Mouse (Mus musculus) skeletal muscle tissue, adult 2 months (tissue): Measurements from ENCODE around the gene Mrpl38.

Experiments
- DNase-seq: peaks from one replicate; pipeline ENCODE4 v3.0.0-alpha.2; 2012; ENCODE audit warnings: low read depth, low spot score

Mrpl38 gene

GRCm38 (mm10) chr11:116111067-116111466 is 27.6 kb downstream of the Mrpl38 start:
- no peak for DNase-seq

- DNase-seq: no peak
Observed at GRCm38 (mm10) chr11:116110540-116110939, 28.1 kb downstream of the Mrpl38 start.

GRCm38 (mm10) chr11:116110131-116110530 is 28.5 kb downstream of the Mrpl38 start:
- peak; percentile 73 for DNase-seq

- DNase-seq: no peak
Observed at GRCm38 (mm10) chr11:116109441-116110081, 29.1 kb downstream of the Mrpl38 start.

GRCm38 (mm10) chr11:116108464-116109137 is 30.1 kb downstream of the Mrpl38 start:
- peak; percentile 64 for DNase-seq

- no peak for DNase-seq
Observed at GRCm38 (mm10) chr11:116107777-116108285, 30.8 kb downstream of the Mrpl38 start.

- DNase-seq: no peak
Observed at GRCm38 (mm10) chr11:116106963-116107776, 31.5 kb downstream of the Mrpl38 start.

- DNase-seq: no peak
Observed at GRCm38 (mm10) chr11:116106154-116106962, 32.3 kb downstream of the Mrpl38 start.

- no peak for DNase-seq
Observed at GRCm38 (mm10) chr11:116105065-116105464, 33.6 kb downstream of the Mrpl38 start.

- peak; percentile 80 for DNase-seq
Observed at GRCm38 (mm10) chr11:116104006-116104646, 34.5 kb downstream of the Mrpl38 start.

- DNase-seq: no peak
Observed at GRCm38 (mm10) chr11:116103572-116103971, 35.1 kb downstream of the Mrpl38 start.

GRCm38 (mm10) chr11:116102472-116102871 is 36.2 kb downstream of the Mrpl38 start:
- no peak for DNase-seq

- no peak for DNase-seq
Observed at GRCm38 (mm10) chr11:116101931-116102381, 36.7 kb downstream of the Mrpl38 start.

GRCm38 (mm10) chr11:116100839-116101238 is 37.8 kb downstream of the Mrpl38 start:
- DNase-seq: no peak

- peak; percentile 93 for DNase-seq
Observed at GRCm38 (mm10) chr11:116100385-116100784, 38.3 kb downstream of the Mrpl38 start.

GRCm38 (mm10) chr11:116099462-116099861 is 39.2 kb downstream of the Mrpl38 start:
- DNase-seq: no peak

GRCm38 (mm10) chr11:116098711-116099460 is 39.8 kb downstream of the Mrpl38 start:
- no peak for DNase-seq

GRCm38 (mm10) chr11:116096213-116097108 is 42.2 kb downstream of the Mrpl38 start:
- DNase-seq: no peak

GRCm38 (mm10) chr11:116095573-116095972 is 43.1 kb downstream of the Mrpl38 start:
- peak; percentile 66 for DNase-seq
